Mouse (Mus musculus) liver, embryonic 13.5 days (tissue): ENCODE measurements around the gene Gpr176. TPM values are rescaled to one million over a fixed set of nuclear protein-coding genes. Genes with fewer than 3 reads are reported as not detected.
"Not testable (repeated sequence)": the region's sequence is repeated elsewhere in the genome, so short reads cannot be mapped to it uniquely, and the experiment has no call there.

Experiments
- ATAC-seq: fragments of 200-750 bp; cut with Nextera tagmentation; 2 replicates; pipeline ENCODE4 v1.8.0; 2017; ENCODE audit warnings: low read depth, mild to moderate bottlenecking, moderate number of reproducible peaks, moderate library complexity
- DNase-seq: peaks from one replicate; pipeline ENCODE4 v3.0.0; 2022
- H3K27ac ChIP-seq: fragments of 300-500 bp; sonication (generic); 2 replicates; pipeline ENCODE4 v1.5.1; 2015; ENCODE audit warnings: moderate library complexity, mild to moderate bottlenecking, inconsistent platforms
- H3K27me3 ChIP-seq: fragments of 300-500 bp; sonication (generic); 2 replicates; pipeline ENCODE4 v1.6.1; 2015; ENCODE audit warnings: mild to moderate bottlenecking, inconsistent platforms
- H3K36me3 ChIP-seq: fragments of 300-500 bp; sonication (generic); 2 replicates; pipeline ENCODE4 v1.6.1; 2015; ENCODE audit warnings: mild to moderate bottlenecking, inconsistent platforms
- H3K4me1 ChIP-seq: fragments of 300-500 bp; sonication (generic); replicated peaks from 2 replicates; pipeline ENCODE4 v1.6.1; 2015; ENCODE audit warnings: inconsistent platforms
- H3K4me2 ChIP-seq: fragments of 300-500 bp; sonication (generic); 2 replicates; pipeline ENCODE4 v1.6.1; 2015; ENCODE audit warnings: inconsistent platforms, mild to moderate bottlenecking, moderate library complexity
- H3K4me3 ChIP-seq: fragments of 300-500 bp; sonication (generic); replicated peaks from 2 replicates; pipeline ENCODE4 v1.5.1; 2015; ENCODE audit warnings: mild to moderate bottlenecking, inconsistent platforms
- H3K9ac ChIP-seq: fragments of 300-500 bp; sonication (generic); 2 replicates; pipeline ENCODE4 v1.6.1; 2015; ENCODE audit warnings: mild to moderate bottlenecking, inconsistent platforms
- H3K9me3 ChIP-seq: fragments of 300-500 bp; sonication (generic); replicated peaks from 2 replicates; pipeline ENCODE4 v1.6.1; 2016; ENCODE audit warnings: inconsistent platforms
- WGBS: fragments of 180-500 bp; shearing (Covaris S2); methylation state at CpG from one replicate; pipeline ENCODE4 v1.1.7; 2015; ENCODE audit not compliant: insufficient replicate concordance; 5-methylcytosine and 5-hydroxymethylcytosine counted together
- polyA plus RNA-seq: library from polyadenylated mRNA; unstranded; fragments of >200 nt; fragmentation: Nextera tagmentation; extraction: Ambion mirVana; gene quantifications from 2 replicates; pipeline ENCODE4 v1.2.1, GENCODE M21; 2015

Gpr176 gene
- polyA plus RNA-seq, 1 experiment from 2014 or later = 0.38 TPM

- Histone ChIP-seq H3K9me3 (no peaks in the 10 kb centered on the region), H3K9ac (no peak overlapping the region), H3K36me3 (no peaks in the 10 kb centered on the region), H3K4me1 (no peaks in the 10 kb centered on the region), H3K4me2 (no peak overlapping the region), H3K27ac (no peak overlapping the region), H3K27me3 (no peaks in the 10 kb centered on the region), H3K4me3 (no peak overlapping the region)
- ATAC-seq = no peak
- no peak for DNase-seq
- 67% methylated on average over 4 of the region's 4 CpGs for WGBS
Measured at GRCm38 (mm10) chr2:118298601-118299000, 74.6 kb downstream of the Gpr176 start.

DNA sequence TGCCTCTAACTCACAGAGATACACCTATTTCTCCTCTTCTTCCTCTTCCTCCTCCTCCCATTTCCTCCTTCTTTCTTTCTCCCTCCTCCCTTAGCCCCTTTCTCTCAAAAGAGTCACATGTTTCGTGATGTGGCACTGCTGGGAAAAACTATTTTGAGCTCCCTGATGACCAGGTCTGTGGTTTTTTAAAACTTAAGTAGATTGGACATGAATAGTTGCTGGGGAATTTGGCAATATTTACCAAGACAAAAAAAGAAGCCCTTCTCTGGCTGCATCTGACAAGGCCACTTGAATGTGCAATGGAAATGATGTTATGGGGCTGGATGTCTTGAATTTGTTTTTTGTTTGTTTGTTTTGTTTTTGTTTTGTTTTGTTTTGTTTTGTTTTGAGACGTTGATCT is 75.3 kb downstream of the Gpr176 start:
- no peak overlapping the region for H3K4me3 ChIP-seq

DNA sequence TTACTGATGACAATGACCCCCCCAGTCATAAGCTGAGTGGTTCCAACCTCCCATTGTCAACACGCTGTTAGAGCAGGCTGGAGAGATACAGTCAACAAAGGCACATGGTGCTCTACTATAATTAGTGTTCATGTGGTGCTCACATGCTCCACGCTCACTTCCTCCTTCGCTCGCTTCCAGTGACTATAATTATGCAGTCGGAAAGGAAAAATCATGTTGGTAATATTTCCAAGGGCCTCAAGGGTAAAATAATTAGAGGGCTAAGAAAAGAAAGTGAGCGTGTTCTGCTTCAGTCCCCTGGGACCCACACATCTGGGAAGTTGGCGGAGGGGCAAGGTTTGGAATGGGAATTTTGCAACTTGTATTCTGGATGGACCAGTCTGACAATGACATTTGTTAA is 77.7 kb downstream of the Gpr176 start:
- H3K27me3 ChIP-seq = no peaks in the 10 kb centered on the region
- H3K9me3 ChIP-seq = no peaks in the 10 kb centered on the region
- H3K4me3 ChIP-seq = no peak overlapping the region
- H3K27ac ChIP-seq = no peak overlapping the region
- H3K4me2 ChIP-seq = no peak overlapping the region
- DNase-seq = no peak
- 62% methylated on average over 7 of the region's 7 CpGs for WGBS
- no peaks in the 10 kb centered on the region for H3K36me3 ChIP-seq
- no peak for ATAC-seq
- H3K4me1 ChIP-seq = no peaks in the 10 kb centered on the region
- H3K9ac ChIP-seq = no peak overlapping the region

More for the DNA sequence above, 75.3 kb downstream of the Gpr176 start:
- DNase-seq = no peak
- H3K9ac ChIP-seq = no peak overlapping the region
- H3K27me3 ChIP-seq = no peaks in the 10 kb centered on the region
- WGBS = 41% methylated on average over 2 of the region's 2 CpGs
- no peaks in the 10 kb centered on the region for H3K4me1 ChIP-seq
- no peak for ATAC-seq
- no peaks in the 10 kb centered on the region for H3K36me3 ChIP-seq
- no peak overlapping the region for H3K4me2 ChIP-seq
- no peaks in the 10 kb centered on the region for H3K9me3 ChIP-seq
- no peak overlapping the region for H3K27ac ChIP-seq

GRCm38 (mm10) chr2:118293583-118293982 is 79.6 kb downstream of the Gpr176 start:
- ATAC-seq (no peak), DNase-seq (no peak)
- Histone ChIP-seq H3K27ac (no peak overlapping the region), H3K36me3 (no peaks in the 10 kb centered on the region), H3K4me2 (no peak overlapping the region), H3K27me3 (no peaks in the 10 kb centered on the region), H3K4me3 (no peak overlapping the region), H3K9me3 (no peaks in the 10 kb centered on the region), H3K4me1 (no peaks in the 10 kb centered on the region), H3K9ac (no peak overlapping the region)
- WGBS = 70% methylated on average over 5 of the region's 5 CpGs

- not testable (repeated sequence) for H3K27me3 ChIP-seq, ATAC-seq, H3K9ac ChIP-seq, H3K4me1 ChIP-seq, DNase-seq, H3K36me3 ChIP-seq, H3K27ac ChIP-seq, H3K9me3 ChIP-seq, H3K4me2 ChIP-seq, H3K4me3 ChIP-seq
- WGBS = 65% methylated on average over 7 of the region's 7 CpGs
Measured at GRCm38 (mm10) chr2:118289066-118289460, 84.2 kb downstream of the Gpr176 start.

DNA sequence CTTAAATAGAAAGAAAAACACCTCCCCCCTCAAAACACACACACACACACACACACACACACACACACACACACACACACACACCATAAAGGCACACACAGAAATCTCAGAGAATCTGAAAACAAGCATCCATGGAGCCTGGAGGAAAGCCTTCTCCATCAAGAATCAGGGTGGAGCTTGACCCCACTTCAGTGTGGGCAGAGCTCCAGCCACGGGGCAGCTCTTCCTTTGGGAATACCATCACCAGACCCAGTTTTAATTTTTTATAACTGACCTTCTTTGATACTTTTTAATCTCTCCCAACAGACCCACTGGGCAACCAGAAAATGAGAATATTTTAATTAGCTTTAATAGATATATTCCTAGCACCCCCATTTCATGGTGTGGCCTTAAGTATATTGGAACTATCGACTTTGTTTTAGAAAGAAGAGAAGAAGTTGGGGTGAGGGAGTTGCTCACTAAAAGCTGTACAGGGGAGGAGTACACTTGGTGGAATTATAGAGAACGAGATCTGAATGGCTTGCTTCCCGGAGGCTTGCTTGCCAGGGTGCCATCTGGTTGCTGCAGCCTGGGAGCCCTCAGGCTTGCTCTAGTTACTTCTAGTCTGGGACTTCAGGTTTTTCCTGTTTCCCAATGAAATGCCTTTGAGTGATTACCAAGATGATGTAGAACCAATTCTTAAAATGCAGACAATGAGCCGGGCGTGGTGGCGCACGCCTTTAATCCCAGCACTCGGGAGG is 84.7 kb downstream of the Gpr176 start:
- Histone ChIP-seq H3K4me3 (no peak overlapping the region), H3K4me2 (no peak overlapping the region), H3K27ac (no peak overlapping the region), H3K27me3 (no peaks in the 10 kb centered on the region), H3K36me3 (no peaks in the 10 kb centered on the region), H3K9ac (no peak overlapping the region), H3K9me3 (no peaks in the 10 kb centered on the region), H3K4me1 (no peaks in the 10 kb centered on the region)
- DNase-seq = no peak
- 69% methylated on average over 9 of the region's 9 CpGs for WGBS
- no peak for ATAC-seq

GRCm38 (mm10) chr2:118287678-118288077 is 85.5 kb downstream of the Gpr176 start:
- H3K9ac ChIP-seq = no peak overlapping the region
- no peaks in the 10 kb centered on the region for H3K9me3 ChIP-seq
- no peak overlapping the region for H3K27ac ChIP-seq
- no peak overlapping the region for H3K4me3 ChIP-seq
- no peak overlapping the region for H3K4me2 ChIP-seq
- no peaks in the 10 kb centered on the region for H3K36me3 ChIP-seq
- 62% methylated on average over 4 of the region's 4 CpGs for whole genome bisulfite sequencing
- ATAC-seq (no peak), DNase-seq (no peak)
- H3K4me1 ChIP-seq = no peaks in the 10 kb centered on the region
- no peaks in the 10 kb centered on the region for H3K27me3 ChIP-seq

DNA sequence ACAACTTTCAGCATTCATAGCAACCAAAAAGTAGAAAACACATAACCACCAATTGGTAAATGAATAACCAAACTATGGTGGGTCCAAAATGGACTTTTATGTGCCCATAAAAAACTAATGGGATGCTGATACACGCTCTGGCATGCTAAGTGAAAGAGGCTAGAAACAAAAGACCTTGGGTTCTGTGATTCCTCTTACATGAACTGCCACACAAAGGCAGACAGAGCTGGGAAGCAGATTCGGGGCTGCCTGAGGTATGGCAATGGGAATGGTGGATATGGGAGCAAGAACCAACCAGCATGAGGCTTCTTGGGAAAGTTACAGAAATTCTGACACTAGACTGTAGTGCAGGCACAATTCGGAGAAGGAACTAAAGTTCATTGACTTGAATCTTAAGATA is 90.8 kb downstream of the Gpr176 start:
- H3K36me3 ChIP-seq = no peaks in the 10 kb centered on the region
- no peak for ATAC-seq
- no peak overlapping the region for H3K9ac ChIP-seq
- no peak for DNase-seq
- no peak overlapping the region for H3K4me2 ChIP-seq
- no peak overlapping the region for H3K4me3 ChIP-seq
- no peaks in the 10 kb centered on the region for H3K27me3 ChIP-seq
- H3K27ac ChIP-seq = no peak overlapping the region
- no peaks in the 10 kb centered on the region for H3K9me3 ChIP-seq
- H3K4me1 ChIP-seq = no peaks in the 10 kb centered on the region
- 49% methylated on average over 3 of the region's 3 CpGs for WGBS

- 71% methylated on average over 8 of the region's 8 CpGs for WGBS
Measured at GRCm38 (mm10) chr2:118278249-118278648, 95.0 kb downstream of the Gpr176 start.

GRCm38 (mm10) chr2:118271606-118272005 is 101.6 kb downstream of the Gpr176 start:
- Histone ChIP-seq H3K4me1 (no peaks in the 10 kb centered on the region), H3K4me3 (no peak overlapping the region)
- no peak for ATAC-seq

More at GRCm38 (mm10) chr2:118278249-118278648, 95.0 kb downstream of the Gpr176 start:
- DNase-seq (no peak), ATAC-seq (no peak)
- Histone ChIP-seq H3K4me1 (no peaks in the 10 kb centered on the region), H3K36me3 (no peaks in the 10 kb centered on the region), H3K4me3 (no peak overlapping the region), H3K9ac (no peak overlapping the region), H3K27ac (no peak overlapping the region), H3K9me3 (no peaks in the 10 kb centered on the region), H3K4me2 (no peak overlapping the region), H3K27me3 (no peaks in the 10 kb centered on the region)

DNA sequence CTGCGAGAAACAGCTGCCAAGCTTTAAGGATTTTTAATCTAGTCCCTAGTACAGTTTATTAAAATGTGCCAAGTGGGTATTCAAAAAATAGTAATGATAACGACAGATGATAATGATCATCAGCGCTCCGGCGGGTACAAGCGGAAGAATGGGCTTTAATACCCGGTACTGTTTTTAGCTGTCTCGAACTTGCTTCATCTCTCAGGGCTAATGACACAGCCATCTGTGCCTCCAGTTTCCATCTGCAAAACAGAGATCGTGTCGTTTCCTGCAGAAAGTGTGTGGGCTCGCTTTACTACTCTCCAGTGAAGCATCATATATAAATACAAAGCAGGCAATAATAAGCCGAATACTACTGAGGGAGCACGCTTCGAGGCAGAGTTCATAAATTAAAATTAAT is 103.0 kb downstream of the Gpr176 start:
- Histone ChIP-seq H3K4me3 (no peak overlapping the region), H3K27ac (no peak overlapping the region), H3K36me3 (no peaks in the 10 kb centered on the region), H3K9me3 (no peaks in the 10 kb centered on the region), H3K4me2 (no peak overlapping the region), H3K4me1 (no peaks in the 10 kb centered on the region), H3K27me3 (no peaks in the 10 kb centered on the region), H3K9ac (no peak overlapping the region)
- 79% methylated on average over 14 of the region's 14 CpGs for WGBS
- ATAC-seq (no peak), DNase-seq (no peak)

More at GRCm38 (mm10) chr2:118271606-118272005, 101.6 kb downstream of the Gpr176 start:
- H3K9me3 ChIP-seq = no peaks in the 10 kb centered on the region
- no peaks in the 10 kb centered on the region for H3K36me3 ChIP-seq
- 70% methylated on average over 10 of the region's 10 CpGs for WGBS
- no peaks in the 10 kb centered on the region for H3K27me3 ChIP-seq
- H3K4me2 ChIP-seq = no peak overlapping the region
- H3K27ac ChIP-seq = no peak overlapping the region
- no peak overlapping the region for H3K9ac ChIP-seq
- no peak for DNase-seq

DNA sequence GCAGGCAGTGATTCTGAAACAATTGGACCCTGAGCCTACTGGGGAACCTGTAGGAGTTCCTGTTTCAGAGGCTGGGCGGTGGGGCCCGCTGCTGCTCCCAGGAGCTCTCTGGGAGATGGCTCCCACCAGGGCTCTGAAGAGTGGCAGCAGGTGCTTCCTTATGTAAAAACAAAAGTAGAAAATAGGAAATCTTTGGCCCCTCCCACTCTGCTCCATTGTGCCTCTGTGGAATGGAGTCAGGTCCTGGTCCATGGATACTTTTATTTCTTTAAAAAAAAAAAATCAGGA is 109.4 kb downstream of the Gpr176 start:
- H3K9ac ChIP-seq = no peak overlapping the region
- no peaks in the 10 kb centered on the region for H3K27me3 ChIP-seq
- no peak overlapping the region for H3K4me3 ChIP-seq
- DNase-seq (no peak), ATAC-seq (no peak)
- WGBS = 15% methylated on average over 2 of the region's 2 CpGs
- H3K36me3 ChIP-seq = no peaks in the 10 kb centered on the region
- H3K4me1 ChIP-seq = no peaks in the 10 kb centered on the region
- H3K4me2 ChIP-seq = no peak overlapping the region
- H3K27ac ChIP-seq = no peak overlapping the region
- H3K9me3 ChIP-seq = no peaks in the 10 kb centered on the region
